Mouse (Mus musculus) induced T-regulatory cell, adult 2 months (primary cell): ENCODE measurements around the gene Lrrc20.

ENCODE experiments used
- DNase-seq: peaks from one replicate; pipeline ENCODE4 v3.0.0-alpha.2; 2012; ENCODE audit warnings: low read depth

The Lrrc20 gene

GRCm38 (mm10) chr10:61516866-61517265 lies 41.3 kb downstream of the Lrrc20 start:
- DNase-seq = no peak

GRCm38 (mm10) chr10:61517296-61518071 lies 41.9 kb downstream of the Lrrc20 start:
- DNase-seq = no peak

DNA sequence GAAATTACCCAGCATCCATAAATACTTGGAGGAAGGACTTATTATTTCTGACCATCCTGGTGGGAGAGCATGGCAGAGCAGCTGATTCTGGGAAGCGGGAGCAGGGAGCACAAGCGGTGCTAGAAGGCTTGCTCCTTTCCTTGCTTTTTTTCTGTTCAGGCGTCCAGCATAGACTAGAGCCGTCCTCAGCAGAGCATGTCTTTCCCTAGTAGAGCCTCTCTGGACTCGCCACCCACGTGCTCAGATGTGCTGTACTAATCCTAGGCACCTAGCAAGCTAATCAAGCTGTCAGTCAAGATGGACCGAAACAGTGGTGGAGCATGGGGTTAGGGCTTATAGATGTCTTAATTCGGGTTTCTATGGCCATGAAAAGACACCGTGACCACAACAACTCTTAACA lies 42.7 kb downstream of the Lrrc20 start:
- DNase-seq = no peak

GRCm38 (mm10) chr10:61519491-61519890 lies 43.9 kb downstream of the Lrrc20 start:
- DNase-seq = no peak

- no peak for DNase-seq
These were observed 45.1 kb downstream of the Lrrc20 start for GRCm38 (mm10) chr10:61520714-61521113.

- DNase-seq = no peak
These were observed 55.3 kb downstream of the Lrrc20 start for GRCm38 (mm10) chr10:61530936-61531335.

GRCm38 (mm10) chr10:61533285-61533684 lies 57.7 kb downstream of the Lrrc20 start:
- no peak for DNase-seq

DNA sequence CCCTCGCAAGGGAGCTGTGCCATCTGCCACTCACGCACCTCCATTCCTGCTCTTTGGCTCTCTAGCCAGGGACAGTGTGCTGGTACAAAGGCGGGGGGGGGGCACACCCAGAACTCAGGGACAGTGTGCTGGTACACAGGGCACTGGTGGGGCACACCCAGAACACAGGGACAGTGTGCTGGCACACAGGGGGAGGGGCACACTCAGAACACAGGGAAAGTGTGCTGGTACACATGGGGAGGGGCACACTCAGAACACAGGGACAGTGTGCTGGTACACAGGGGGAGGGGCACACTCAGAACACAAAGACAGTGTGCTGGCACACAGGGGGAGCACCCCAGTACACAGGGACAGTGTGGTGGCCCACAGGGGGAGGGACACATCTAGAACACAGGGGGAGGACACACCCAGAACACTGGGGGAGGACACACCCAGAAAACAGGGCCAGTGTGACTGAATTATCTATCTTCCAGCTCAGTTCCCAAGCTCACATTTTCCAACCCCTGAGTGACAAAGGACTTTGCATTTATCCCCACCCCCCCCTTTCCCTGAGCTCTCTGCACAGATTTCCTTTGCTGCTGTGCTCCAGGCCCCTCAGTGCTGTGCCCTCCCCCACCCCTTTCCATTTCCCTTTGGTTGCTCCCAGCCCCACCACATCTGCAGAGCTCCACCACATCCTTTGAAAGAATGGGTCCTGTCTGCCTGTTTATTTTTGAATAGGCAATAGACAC lies 58.9 kb downstream of the Lrrc20 start:
- DNase-seq = peak; percentile 18

- DNase-seq = no peak
These were observed 59.8 kb downstream of the Lrrc20 start for GRCm38 (mm10) chr10:61535441-61535840.

- peak; percentile 34 for DNase-seq
These were observed 60.8 kb downstream of the Lrrc20 start for GRCm38 (mm10) chr10:61536130-61537035.

DNA sequence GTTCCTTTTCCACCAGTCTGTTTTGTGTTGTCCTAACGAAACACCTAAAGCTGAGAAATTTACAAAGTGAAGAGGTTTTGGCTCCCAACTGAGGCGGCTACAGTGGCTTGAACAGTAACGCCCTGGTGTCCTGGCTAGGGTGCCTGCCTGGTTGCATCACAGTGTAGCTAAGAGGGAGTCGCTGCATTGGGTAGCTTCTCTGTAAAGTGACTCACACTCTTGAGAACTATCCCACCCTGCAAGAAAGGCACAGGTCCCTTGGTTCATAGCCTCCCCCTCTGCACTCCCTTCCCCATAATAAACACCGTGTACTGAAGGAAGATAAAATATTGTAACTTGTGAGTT lies 61.4 kb downstream of the Lrrc20 start:
- no peak for DNase-seq

DNA sequence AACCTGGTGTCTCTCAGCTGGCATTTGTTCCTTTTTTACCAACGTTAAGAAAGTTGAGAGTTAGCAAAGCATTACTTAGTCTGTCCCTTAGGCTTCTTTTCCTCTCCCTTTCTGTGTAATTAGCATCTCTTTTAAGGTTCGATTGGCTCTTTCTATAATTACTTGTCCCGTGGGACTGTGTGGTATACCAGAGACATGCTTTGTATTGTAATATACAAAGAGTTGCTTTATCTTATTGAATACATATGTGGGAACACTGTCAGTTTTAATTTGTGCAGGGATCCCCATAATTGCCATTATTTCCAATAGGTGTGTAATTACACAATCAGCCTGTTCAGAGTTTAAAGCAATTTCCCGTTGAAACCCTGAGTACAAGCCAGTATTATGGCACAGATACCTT lies 62.8 kb downstream of the Lrrc20 start:
- DNase-seq = no peak

- no peak for DNase-seq
These were observed 68.7 kb downstream of the Lrrc20 start for GRCm38 (mm10) chr10:61544127-61544862.

- DNase-seq = no peak
These were observed 69.3 kb downstream of the Lrrc20 start for GRCm38 (mm10) chr10:61544863-61545240.

GRCm38 (mm10) chr10:61550106-61550505 lies 74.5 kb downstream of the Lrrc20 start:
- DNase-seq = no peak

DNA sequence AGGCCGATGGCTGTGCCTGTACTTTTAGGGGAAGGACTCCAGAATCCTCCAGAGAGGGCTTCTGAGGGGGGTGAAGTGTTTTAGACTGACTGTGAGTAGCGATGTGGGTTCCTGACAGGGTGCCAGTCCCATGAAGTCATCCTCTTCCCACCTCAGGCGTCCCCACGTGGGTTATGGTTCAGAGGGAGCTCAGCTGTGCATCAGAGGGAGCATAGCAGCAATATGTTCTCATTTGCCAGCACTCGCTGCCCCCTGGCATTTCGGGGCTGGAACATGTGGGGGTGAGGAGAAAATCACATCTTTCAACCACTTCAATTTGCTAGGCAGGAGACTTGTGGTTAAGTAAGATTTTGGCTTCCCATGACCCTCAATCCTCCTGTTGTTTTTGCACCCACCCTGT lies 79.6 kb downstream of the Lrrc20 start:
- DNase-seq = no peak

DNA sequence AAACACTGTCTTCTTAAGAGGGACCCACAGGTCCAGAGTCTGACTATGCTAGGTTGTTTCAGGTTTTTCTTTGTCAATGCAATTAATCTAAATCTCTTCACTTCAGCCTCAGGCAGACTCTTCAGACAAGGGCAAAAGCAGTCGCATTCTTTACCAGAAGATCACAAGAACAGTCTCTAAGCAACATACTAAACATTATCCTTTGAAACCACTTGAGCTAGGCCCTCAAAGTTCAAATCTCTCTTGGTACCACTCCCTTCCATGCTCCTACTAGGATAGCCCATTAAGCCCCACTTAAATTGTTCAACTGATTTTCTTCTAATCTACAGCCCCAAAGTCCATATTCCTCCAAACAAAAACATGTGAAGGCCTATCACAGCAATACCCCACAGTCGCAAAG lies 83.0 kb downstream of the Lrrc20 start:
- no peak for DNase-seq

GRCm38 (mm10) chr10:61559544-61559943 lies 83.9 kb downstream of the Lrrc20 start:
- DNase-seq = peak; percentile 47

DNA sequence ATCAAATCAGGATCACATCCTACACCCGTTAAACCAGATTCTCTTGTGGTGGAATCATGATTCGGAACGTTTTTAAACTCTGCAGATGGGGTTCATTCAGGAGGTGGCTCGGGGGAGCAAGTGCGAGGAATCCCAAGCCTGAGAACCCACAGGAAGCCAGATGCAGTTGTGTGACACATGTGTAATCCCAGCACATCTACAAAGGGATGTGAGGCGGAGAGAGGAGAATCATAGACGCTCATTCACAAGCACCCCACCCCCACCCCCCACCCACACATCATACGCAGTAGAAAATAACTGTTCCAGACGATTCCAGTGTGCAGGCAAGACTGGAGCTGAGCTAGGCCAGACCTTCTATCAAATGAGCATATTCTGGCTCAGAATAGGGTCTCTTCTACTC lies 87.9 kb downstream of the Lrrc20 start:
- DNase-seq = no peak

DNA sequence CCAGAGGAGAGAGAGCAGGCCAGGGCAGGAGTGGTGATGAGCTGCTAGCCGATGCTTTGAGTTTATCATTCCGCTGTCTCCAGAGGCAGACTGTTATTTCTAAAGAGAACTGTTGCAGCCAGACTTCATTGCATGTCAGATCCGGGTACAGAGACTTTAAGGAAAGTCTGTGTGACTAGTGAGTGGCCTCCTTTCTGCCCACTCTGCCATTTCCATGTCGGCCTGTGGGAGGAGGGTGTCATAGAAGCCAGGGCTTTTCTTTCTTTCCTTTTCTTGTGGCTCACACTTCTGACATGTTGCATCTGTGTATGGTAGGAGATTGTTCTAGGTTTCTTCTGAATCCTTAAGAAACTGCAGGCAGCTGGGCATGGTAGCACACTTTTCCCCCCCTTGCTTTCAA lies 88.8 kb downstream of the Lrrc20 start:
- DNase-seq = no peak

- no peak for DNase-seq
These were observed 94.6 kb downstream of the Lrrc20 start for GRCm38 (mm10) chr10:61570181-61570580.

- no peak for DNase-seq
These were observed 96.5 kb downstream of the Lrrc20 start for GRCm38 (mm10) chr10:61572126-61572525.
